Mouse (Mus musculus) heart, embryonic 10.5 days (tissue): ENCODE measurements around the gene Lrrc8d. TPM values are rescaled to one million over a fixed set of nuclear protein-coding genes. Genes with fewer than 3 reads are reported as not detected.

Experiments
- DNase-seq: peaks from one replicate; pipeline ENCODE4 v3.0.0-alpha.2; 2017; ENCODE audit warnings: low spot score
- H3K27ac ChIP-seq: fragments of 300-500 bp; sonication (generic); 2 replicates; pipeline ENCODE4 v1.5.1; 2016; ENCODE audit warnings: mild to moderate bottlenecking
- H3K27me3 ChIP-seq: fragments of 300-500 bp; sonication (generic); 2 replicates; pipeline ENCODE4 v1.6.1; 2016; ENCODE audit warnings: mild to moderate bottlenecking; ENCODE audit not compliant: poor library complexity, insufficient read depth, severe bottlenecking
- H3K36me3 ChIP-seq: fragments of 300-500 bp; sonication (generic); 2 replicates; pipeline ENCODE4 v1.6.1; 2016; ENCODE audit warnings: mild to moderate bottlenecking, moderate library complexity
- H3K4me1 ChIP-seq: fragments of 300-500 bp; sonication (generic); 2 replicates; pipeline ENCODE4 v1.6.1; 2016; ENCODE audit warnings: mild to moderate bottlenecking
- H3K4me3 ChIP-seq: fragments of 300-500 bp; sonication (generic); 2 replicates; pipeline ENCODE4 v1.5.1; 2016; ENCODE audit warnings: mild to moderate bottlenecking, moderate library complexity
- H3K9me3 ChIP-seq: fragments of 300-500 bp; sonication (generic); 2 replicates; pipeline ENCODE4 v1.6.1; 2016; ENCODE audit warnings: mild to moderate bottlenecking, moderate library complexity
- WGBS: fragments of 180-500 bp; shearing (Covaris S2); methylation state at CpG from one replicate; pipeline ENCODE4 v1.1.7; 2016; 5-methylcytosine and 5-hydroxymethylcytosine counted together
- polyA plus RNA-seq: library from polyadenylated mRNA; unstranded; fragments of >200 nt; fragmentation: Nextera tagmentation; extraction: Ambion mirVana; gene quantifications from 2 replicates; pipeline ENCODE4 v1.2.1, GENCODE M21; 2016

Gene Lrrc8d
- polyA plus RNA-seq, 1 experiment from 2014 or later: 10.8 TPM

DNA sequence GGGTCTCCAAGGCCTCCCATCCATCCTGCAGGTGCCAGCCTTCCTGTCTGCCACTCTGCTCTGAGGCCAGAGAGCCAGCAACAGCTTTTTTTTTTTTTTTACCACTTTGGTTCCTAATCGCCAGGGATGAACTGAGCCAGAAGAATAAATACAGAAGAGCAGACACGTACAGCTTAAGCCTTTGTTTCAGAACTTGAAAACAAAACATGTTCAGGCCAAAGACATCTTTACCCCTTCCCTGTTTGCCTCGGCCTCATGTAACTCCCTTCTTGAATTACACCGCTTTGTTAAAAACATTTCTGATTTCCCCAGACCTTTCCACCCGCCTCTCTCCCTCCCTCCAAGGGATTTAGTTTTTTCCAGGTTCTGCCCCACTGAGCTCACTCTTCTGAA lies 93.8 kb downstream of the Lrrc8d start:
- peaks cover 39% of the 10 kb centered on the region for H3K27me3 ChIP-seq
- H3K27ac ChIP-seq: 0 out of 2 replicates have a peak overlapping the region, but pooled peaks have one; percentile 16
- 56% methylated on average over 5 of the region's 5 CpGs for WGBS
- H3K4me3 ChIP-seq: peak overlapping the region; percentile 50; the same call in 1 of the 2 replicates
- H3K9me3 ChIP-seq: no peaks in the 10 kb centered on the region
- no peak for DNase-seq
- no peaks in the 10 kb centered on the region for H3K36me3 ChIP-seq
- H3K4me1 ChIP-seq: peaks cover 33% of the 10 kb centered on the region

DNA sequence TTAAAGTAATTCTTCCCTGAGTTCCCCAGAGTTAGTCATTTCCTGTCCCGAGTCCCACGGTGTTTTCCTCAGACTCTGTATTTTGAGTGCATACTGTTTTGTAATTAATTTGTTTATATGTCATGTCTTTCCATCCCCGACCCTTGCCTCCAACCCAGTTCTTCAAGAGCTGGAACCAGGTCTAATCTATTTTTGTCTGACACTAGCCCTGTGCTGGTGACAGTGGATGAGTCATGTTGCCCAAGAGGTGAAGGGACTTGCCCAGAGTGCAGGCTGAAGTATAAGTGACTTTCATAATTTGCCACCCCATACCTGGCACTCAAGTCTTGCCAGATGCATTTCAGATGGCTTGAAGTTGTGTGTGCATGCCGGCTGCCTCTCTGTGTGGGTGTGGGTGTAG lies 98.7 kb downstream of the Lrrc8d start:
- peaks cover 35% of the 10 kb centered on the region for H3K27me3 ChIP-seq
- 79% methylated on average over 4 of the region's 4 CpGs for WGBS

DNA sequence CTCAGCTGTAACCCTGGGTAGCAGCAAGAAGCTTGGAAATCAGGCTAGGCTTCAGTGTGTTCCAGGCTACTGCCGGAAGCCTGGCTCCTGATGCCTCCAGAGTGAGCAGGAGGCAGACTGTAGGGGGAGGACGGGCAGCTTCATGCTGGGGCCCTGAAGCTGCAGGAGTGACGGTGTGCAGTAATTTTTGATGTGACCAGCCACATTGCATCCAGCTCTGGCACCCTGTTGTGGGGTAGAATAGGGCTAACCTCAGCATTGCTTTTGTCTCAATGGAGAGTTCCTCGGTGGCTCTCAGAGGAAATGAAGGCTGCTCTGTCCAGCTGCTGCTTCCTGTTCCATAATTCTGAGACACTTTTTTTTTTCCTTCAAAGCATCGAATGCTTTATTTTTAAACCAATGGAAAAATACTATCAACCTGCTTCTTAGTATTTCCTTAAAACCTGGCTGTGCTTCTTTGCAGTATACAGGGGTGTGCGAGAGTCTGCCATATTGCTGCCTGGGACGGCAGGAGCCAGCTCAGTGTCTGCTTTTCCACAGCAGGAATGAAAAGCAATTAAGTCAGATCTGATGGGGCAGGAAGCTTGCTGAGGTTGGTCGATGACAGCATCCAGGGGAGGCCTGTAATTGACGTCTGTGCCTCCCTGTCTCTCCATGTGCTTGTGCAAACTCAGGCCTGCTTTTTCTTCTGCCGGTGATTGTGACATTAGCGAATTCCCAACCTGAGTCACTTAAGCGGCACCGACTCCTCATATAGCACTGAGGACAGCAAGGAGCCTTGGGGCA lies 100.3 kb downstream of the Lrrc8d start:
- no peak for DNase-seq
- Histone ChIP-seq H3K36me3 (no peaks in the 10 kb centered on the region), H3K9me3 (no peaks in the 10 kb centered on the region), H3K4me3 (no peak overlapping the region), H3K27ac (no peak overlapping the region), H3K4me1 (peaks cover 19% of the 10 kb centered on the region; the same call in 1 of the 2 replicates), H3K27me3 (peaks cover 29% of the 10 kb centered on the region)
- WGBS: 33% methylated on average over 13 of the region's 13 CpGs

More for the DNA sequence above, 98.7 kb downstream of the Lrrc8d start:
- Histone ChIP-seq H3K36me3 (no peaks in the 10 kb centered on the region), H3K4me1 (peaks cover 22% of the 10 kb centered on the region), H3K9me3 (no peaks in the 10 kb centered on the region), H3K4me3 (no peak overlapping the region), H3K27ac (no peak overlapping the region)
- no peak for DNase-seq

DNA sequence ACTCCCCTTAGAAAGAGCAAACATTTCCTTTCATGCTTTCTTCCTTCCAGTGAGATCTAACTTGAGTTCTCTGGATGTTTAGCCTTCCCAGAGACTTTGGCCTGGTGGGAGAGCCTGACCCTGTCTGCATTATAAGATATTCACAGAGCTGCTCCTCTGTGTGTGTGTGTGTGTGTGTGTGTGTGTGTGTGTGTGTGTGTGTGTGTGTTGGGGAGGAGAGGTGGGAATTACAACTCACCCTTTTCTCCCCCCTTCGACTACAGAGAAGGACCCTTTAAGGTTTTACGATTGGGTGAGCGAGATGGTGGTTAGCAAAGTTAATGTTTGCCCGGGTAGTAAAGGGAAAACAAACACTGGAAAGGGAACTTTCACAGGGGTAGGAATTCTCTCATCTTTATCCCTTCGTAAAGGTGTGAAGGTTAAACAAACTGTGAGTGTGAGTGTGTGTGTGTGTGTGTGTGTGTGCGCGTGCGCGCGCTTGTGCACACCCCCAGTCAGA lies 101.3 kb downstream of the Lrrc8d start:
- Histone ChIP-seq H3K36me3 (0 out of 2 replicates have a peak, but pooled peaks cover 4% of the 10 kb centered on the region), H3K27ac (no peak overlapping the region), H3K9me3 (no peaks in the 10 kb centered on the region), H3K4me3 (no peak overlapping the region), H3K27me3 (peaks cover 26% of the 10 kb centered on the region), H3K4me1 (peaks cover 19% of the 10 kb centered on the region; the same call in 1 of the 2 replicates)
- 80% methylated on average over 10 of the region's 10 CpGs for WGBS
- no peak for DNase-seq

DNA sequence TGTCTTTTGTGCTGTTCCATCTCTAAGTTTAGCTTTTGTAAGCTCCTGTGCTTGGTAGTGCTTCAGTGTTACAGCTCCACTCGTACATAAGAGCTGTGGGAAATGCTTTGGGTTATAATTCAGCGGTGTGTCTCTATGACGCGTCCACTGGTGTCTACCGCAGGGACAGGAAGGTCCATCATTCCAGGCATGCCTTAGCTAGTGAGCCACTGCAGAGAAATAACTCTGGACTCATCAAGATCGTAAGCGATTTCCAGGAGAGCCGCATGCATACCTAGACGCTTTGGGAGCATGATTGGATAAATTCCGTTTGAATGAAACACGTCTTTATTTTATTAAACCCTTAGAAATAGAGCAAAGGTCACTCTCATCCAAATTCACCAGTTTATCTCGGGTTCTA lies 106.2 kb downstream of the Lrrc8d start:
- Histone ChIP-seq H3K4me1 (peaks cover 34% of the 10 kb centered on the region), H3K27ac (no peak overlapping the region), H3K27me3 (peaks cover 29% of the 10 kb centered on the region), H3K36me3 (0 out of 2 replicates have a peak, but pooled peaks cover 4% of the 10 kb centered on the region), H3K9me3 (no peaks in the 10 kb centered on the region), H3K4me3 (no peak overlapping the region)
- no peak for DNase-seq
- 86% methylated on average over 12 of the region's 12 CpGs for WGBS

DNA sequence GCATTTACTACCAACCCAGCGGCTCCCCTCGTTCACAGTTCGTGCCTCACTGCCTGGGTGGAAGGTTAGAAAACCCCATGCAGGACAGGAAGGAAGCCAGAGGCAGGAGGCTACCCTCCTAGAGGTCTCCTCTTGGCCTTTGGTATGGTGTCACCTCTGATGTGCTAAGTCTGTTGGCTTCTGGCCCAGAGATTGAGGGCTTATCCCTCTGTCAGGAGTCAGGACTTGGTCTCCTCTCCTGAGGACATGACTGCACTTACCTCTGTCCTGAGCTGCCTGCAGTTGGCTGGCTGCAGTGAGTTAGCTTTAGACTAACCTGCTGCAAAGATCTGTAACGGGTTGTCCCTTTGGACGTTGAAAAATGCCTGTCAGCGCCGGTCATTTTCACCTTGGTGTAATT lies 107.7 kb downstream of the Lrrc8d start:
- Histone ChIP-seq H3K9me3 (no peaks in the 10 kb centered on the region), H3K4me3 (no peak overlapping the region), H3K4me1 (peaks cover 28% of the 10 kb centered on the region), H3K36me3 (peaks cover 17% of the 10 kb centered on the region), H3K27ac (no peak overlapping the region), H3K27me3 (peaks cover 17% of the 10 kb centered on the region; the same call in 1 of the 2 replicates)
- 57% methylated on average over 7 of the region's 7 CpGs for WGBS
- no peak for DNase-seq

DNA sequence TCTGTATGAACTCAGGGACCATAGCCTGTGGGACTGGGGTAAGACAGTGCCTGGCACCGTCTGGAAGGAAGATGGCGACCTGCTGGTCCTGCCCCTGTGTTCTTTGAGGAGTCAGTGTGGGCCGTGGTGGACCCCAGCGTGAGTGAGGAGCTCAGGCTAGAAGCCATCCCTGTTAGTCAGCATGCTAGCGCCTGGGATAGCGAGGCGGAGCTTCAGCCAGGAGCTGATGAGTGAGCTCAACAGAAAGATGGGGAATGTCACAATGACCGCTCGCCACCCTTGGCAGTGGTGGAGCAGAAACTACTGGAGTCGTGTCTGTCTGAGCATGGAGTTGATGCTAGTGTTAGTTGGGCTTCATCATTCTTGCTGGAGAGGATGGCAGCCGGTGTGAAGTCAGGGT lies 109.3 kb downstream of the Lrrc8d start:
- DNase-seq: no peak
- Histone ChIP-seq H3K4me1 (peaks cover 28% of the 10 kb centered on the region), H3K36me3 (peaks cover 32% of the 10 kb centered on the region), H3K9me3 (no peaks in the 10 kb centered on the region), H3K27ac (no peak overlapping the region), H3K4me3 (no peak overlapping the region), H3K27me3 (peaks cover 23% of the 10 kb centered on the region; the same call in 1 of the 2 replicates)
- WGBS: 63% methylated on average over 11 of the region's 11 CpGs

DNA sequence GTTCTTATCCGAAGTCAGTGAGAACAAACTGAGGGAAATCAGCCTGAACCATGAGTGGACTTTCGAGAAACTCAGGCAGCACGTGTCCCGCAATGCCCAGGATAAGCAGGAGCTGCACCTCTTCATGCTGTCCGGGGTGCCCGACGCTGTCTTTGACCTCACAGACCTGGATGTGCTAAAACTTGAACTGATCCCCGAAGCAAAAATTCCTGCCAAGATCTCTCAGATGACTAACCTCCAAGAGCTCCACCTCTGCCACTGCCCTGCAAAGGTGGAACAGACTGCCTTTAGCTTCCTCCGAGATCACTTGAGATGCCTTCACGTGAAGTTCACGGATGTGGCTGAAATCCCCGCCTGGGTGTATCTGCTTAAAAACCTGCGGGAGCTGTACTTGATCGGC lies 113.3 kb downstream of the Lrrc8d start:
- no peak for DNase-seq
- no peak overlapping the region for H3K27ac ChIP-seq
- no peaks in the 10 kb centered on the region for H3K9me3 ChIP-seq
- peaks cover 33% of the 10 kb centered on the region; the same call in 1 of the 2 replicates for H3K27me3 ChIP-seq
- no peak overlapping the region for H3K4me3 ChIP-seq
- peaks cover 15% of the 10 kb centered on the region for H3K4me1 ChIP-seq
- H3K36me3 ChIP-seq: peaks cover 32% of the 10 kb centered on the region
- WGBS: 95% methylated on average over 14 of the region's 14 CpGs

DNA sequence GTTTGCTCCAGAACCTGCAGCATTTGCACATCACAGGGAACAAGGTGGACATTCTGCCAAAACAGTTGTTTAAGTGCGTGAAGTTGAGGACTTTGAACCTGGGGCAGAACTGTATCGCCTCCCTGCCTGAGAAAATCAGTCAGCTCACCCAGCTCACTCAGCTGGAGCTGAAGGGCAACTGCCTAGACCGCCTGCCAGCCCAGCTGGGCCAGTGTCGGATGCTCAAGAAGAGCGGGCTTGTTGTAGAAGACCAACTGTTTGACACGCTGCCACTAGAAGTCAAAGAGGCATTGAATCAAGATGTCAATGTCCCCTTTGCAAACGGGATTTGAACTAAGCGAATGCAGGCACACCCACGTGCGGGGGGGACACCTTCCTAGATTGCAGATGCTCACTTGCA lies 114.2 kb downstream of the Lrrc8d start:
- Histone ChIP-seq H3K4me1 (peaks cover 5% of the 10 kb centered on the region), H3K9me3 (no peaks in the 10 kb centered on the region), H3K27ac (no peak overlapping the region), H3K4me3 (no peak overlapping the region), H3K36me3 (peaks cover 32% of the 10 kb centered on the region), H3K27me3 (peaks cover 33% of the 10 kb centered on the region; the same call in 1 of the 2 replicates)
- whole genome bisulfite sequencing: 92% methylated on average over 10 of the region's 10 CpGs
- DNase-seq: no peak

DNA sequence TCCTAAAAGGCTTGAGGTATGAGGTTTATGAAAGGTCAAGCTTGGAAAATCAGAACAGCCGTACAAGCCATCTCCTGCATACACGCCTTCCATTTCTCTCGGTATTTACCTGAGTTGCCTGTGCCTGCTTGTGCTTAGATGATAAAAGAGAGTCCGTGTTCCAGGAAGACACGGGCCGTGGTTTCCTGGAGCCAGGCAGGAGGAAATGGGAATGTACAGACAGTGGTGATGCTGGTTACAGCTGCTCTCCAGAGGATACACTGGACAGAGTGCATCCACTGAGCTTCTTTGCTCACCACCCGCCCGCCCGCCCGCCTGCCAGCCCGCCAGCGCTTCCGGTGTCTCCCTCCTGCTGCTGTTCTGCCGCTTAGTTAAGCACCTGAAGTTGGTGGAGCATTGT lies 116.3 kb downstream of the Lrrc8d start:
- no peak for DNase-seq
- peaks cover 32% of the 10 kb centered on the region for H3K36me3 ChIP-seq
- 79% methylated on average over 14 of the region's 14 CpGs for WGBS

DNA sequence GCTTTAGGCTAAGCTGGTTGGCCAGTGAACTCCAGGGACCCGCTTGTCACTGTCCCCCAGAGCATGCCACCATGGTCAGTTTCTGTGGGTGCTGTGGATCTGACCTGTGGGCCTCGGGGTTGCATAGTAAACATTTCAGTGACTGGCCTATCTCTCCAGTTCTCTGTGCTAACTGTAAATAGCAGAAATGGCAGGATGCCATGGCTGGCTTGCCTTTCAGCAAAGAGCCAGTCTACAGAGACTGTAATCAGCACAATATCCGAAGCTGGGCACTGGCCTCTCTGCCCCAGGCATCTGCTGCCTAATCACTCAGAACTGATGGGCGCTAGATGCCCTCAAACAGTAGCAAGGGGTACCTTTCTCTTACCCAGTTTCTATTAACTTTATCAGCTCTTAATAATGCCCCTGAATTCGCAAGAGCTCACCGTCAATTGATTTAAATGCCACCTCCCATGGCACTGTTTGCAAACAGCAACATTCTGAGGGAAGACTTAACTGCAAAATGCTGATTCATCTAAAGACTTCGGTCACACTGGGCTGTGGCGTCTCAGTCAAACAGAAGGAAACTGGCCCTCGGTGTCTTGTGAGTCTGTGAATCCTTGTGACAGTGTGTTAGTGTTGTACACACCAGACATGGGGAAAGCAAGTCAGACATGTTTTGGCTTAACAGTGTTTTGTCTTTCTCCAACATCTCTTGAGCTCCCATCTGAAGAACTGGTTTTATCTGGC lies 117.6 kb downstream of the Lrrc8d start:
- Histone ChIP-seq H3K4me1 (no peaks in the 10 kb centered on the region), H3K9me3 (no peaks in the 10 kb centered on the region), H3K36me3 (peaks cover 20% of the 10 kb centered on the region), H3K4me3 (no peak overlapping the region), H3K27me3 (peaks cover 44% of the 10 kb centered on the region; the same call in 1 of the 2 replicates), H3K27ac (no peak overlapping the region)
- WGBS: 84% methylated on average over 9 of the region's 9 CpGs
- DNase-seq: no peak

More for the DNA sequence above, 116.3 kb downstream of the Lrrc8d start:
- no peaks in the 10 kb centered on the region for H3K9me3 ChIP-seq
- no peaks in the 10 kb centered on the region for H3K4me1 ChIP-seq
- H3K27ac ChIP-seq: no peak overlapping the region
- no peak overlapping the region for H3K4me3 ChIP-seq
- peaks cover 39% of the 10 kb centered on the region; the same call in 1 of the 2 replicates for H3K27me3 ChIP-seq

DNA sequence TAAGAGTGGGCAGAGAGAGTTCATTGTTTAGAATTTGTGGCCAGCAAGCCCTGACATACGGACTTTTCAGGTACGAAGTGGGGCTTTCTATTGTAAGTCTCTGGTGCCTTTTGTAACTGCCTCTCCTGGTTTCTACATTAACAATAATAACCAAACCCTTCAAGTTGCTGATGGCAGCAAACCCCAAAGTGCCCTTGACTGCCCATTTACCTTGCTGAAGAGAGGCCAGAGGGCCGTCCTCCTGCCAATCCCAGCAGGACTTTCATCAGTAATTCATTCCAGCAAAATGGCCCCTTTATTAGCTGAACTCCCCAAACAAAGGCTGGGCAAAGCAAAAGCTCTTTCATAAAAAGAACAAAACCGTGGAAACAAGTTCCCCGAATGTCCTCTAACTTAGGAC lies 118.6 kb downstream of the Lrrc8d start:
- H3K4me1 ChIP-seq: 0 out of 2 replicates have a peak, but pooled peaks cover 5% of the 10 kb centered on the region
- 82% methylated on average over 5 of the region's 5 CpGs for WGBS
- no peak for DNase-seq
- peaks cover 10% of the 10 kb centered on the region for H3K36me3 ChIP-seq
- no peak overlapping the region for H3K27ac ChIP-seq
- no peak overlapping the region for H3K4me3 ChIP-seq
- H3K27me3 ChIP-seq: peaks cover 35% of the 10 kb centered on the region
- H3K9me3 ChIP-seq: no peaks in the 10 kb centered on the region

DNA sequence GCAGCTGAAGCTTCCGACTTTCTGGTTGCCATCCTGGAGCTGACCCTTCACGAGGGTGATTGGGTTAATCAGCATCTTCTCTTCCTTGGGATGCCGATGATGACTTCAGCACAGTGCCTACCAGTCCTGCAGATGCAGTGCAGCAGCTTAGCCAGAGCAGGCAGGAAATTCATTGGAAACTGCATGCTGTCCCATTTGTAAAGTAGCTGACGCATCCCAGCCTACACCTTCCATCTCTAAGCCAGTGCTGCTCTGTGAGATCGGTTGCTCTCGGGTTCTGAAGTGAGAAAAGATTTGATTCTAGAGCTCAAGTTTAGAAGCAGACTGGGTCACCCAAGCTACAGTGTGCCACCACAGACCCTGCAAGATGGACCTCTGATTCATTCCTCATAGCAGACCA lies 121.6 kb downstream of the Lrrc8d start:
- no peaks in the 10 kb centered on the region for H3K36me3 ChIP-seq
- H3K4me3 ChIP-seq: no peak overlapping the region
- peaks cover 20% of the 10 kb centered on the region; the same call in 1 of the 2 replicates for H3K4me1 ChIP-seq
- H3K27ac ChIP-seq: no peak overlapping the region
- no peak for DNase-seq
- H3K27me3 ChIP-seq: peaks cover 25% of the 10 kb centered on the region
- no peaks in the 10 kb centered on the region for H3K9me3 ChIP-seq
- 63% methylated on average over 6 of the region's 6 CpGs for WGBS
